Mouse (Mus musculus) olfactory bulb, adult 2 months (tissue): Measurements from ENCODE around the gene Nox4. TPM values are rescaled to one million over a fixed set of nuclear protein-coding genes. Genes with fewer than 3 reads are reported as not detected.
"Not testable (repeated sequence)": the region's sequence is repeated elsewhere in the genome, so short reads cannot be mapped to it uniquely, and the experiment has no call there.

Experiments used
- H3K27ac ChIP-seq: fragments of 200-500 bp; 2 replicates; pipeline ENCODE4 v1.5.1; 2012; ENCODE audit warnings: low read depth, low read length; ENCODE audit not compliant: insufficient read depth
- H3K4me1 ChIP-seq: fragments of 200-500 bp; 2 replicates; pipeline ENCODE4 v1.6.1; 2012; ENCODE audit warnings: low read length; ENCODE audit not compliant: control insufficient read depth, insufficient read depth
- H3K4me3 ChIP-seq: fragments of 200-500 bp; 2 replicates; pipeline ENCODE4 v1.5.1; 2012; ENCODE audit warnings: mild to moderate bottlenecking, low read depth, low read length, moderate library complexity; ENCODE audit not compliant: insufficient read depth
- CTCF ChIP-seq: fragments of 200-500 bp; IDR thresholded peaks from 2 replicates; pipeline ENCODE4 v1.5.1; 2012; ENCODE audit warnings: low read depth, mild to moderate bottlenecking, low read length, moderate library complexity; ENCODE audit not compliant: insufficient read depth
- POLR2A ChIP-seq: fragments of 200-500 bp; IDR thresholded peaks from 2 replicates; pipeline ENCODE4 v1.6.1; 2012; ENCODE audit warnings: mild to moderate bottlenecking, low read depth, low read length, moderate library complexity; ENCODE audit not compliant: insufficient read depth
- WGBS: fragments of 180-500 bp; shearing (Covaris S2); methylation state at CpG from one replicate; pipeline ENCODE4 v1.1.7; 2018; 5-methylcytosine and 5-hydroxymethylcytosine counted together
- polyA plus RNA-seq: library from polyadenylated mRNA; stranded (reverse); fragments of >200 nt; gene quantifications from 2 replicates; pipeline ENCODE4 v1.2.4, GENCODE M21; 2012; ENCODE audit warnings: low replicate concordance; ENCODE audit not compliant: missing spikeins, insufficient read depth, insufficient read length

Gene Nox4
- polyA plus RNA-seq, 1 experiment = not detected

DNA sequence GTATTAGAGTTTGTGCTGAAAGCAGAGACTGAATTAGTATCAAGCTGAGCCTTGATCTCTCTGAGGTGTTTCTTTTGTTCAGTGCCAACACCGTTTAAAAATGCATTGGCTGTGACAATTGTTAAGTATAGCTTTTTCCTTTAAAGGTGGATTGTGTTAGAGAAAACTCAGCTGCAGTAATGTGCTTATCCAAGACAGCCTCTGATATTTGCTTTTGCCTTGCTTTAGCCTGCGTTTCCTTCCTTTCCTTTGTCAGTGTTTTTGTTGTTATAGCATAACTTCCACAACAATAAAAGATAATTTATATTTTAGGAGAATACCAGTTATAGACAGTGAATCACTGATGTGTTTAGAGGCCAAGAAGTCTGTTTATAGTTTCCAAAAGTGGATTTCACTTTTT lies 106.9 kb downstream of the Nox4 start:
- no peaks in the 10 kb centered on the region for H3K4me1 ChIP-seq
- H3K4me3 ChIP-seq = no peak overlapping the region
- WGBS = 38% methylated on average over 2 of the region's 2 CpGs
- no peak overlapping the region for H3K27ac ChIP-seq
- TF ChIP-seq POLR2A = no peak
- TF ChIP-seq CTCF = no peak

DNA sequence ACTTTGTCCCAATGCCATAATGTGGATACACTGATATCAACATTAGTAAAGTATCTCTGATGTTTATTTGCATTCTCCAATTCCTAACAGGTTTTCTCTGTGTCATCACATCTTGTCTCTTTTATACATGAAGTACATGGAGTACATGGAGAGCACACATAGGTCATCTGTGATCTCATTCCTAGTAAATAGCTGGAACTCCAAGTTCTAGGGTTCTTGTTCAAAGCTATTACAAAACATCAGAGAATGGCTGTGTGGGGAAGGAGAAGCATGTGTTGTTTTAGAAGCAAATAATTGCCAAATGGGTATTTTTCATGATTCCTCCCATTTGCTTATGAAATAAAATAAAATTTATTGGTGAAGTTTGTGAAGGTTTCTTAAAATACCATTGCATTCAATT lies 121.9 kb downstream of the Nox4 start:
- Histone ChIP-seq H3K27ac (no peak overlapping the region), H3K4me1 (no peaks in the 10 kb centered on the region), H3K4me3 (no peak overlapping the region)
- TF ChIP-seq CTCF = no peak
- TF ChIP-seq POLR2A = no peak

DNA sequence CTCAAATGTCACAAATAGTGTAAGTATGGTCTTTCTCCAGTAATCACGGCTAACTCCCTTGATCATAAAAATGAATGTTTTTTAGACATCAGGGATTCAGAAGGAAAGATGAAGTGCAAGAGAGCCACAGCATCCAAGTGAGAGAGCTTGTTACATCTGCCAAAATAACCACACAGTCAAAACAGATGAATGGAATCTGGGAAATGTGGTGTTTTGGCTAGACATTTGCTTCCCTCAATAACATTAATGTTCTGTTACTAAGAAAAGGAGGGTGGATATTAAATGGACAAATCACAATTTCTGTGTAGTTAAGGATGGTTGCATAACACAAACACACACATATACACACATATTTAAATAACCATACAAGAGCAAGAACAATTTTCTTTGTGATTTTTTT lies 123.2 kb downstream of the Nox4 start:
- Histone ChIP-seq H3K4me1 (no peaks in the 10 kb centered on the region), H3K27ac (no peak overlapping the region), H3K4me3 (no peak overlapping the region)
- 86% methylated on average over 1 of the region's 1 CpGs for WGBS
- TF ChIP-seq CTCF (no peak), POLR2A (no peak)

DNA sequence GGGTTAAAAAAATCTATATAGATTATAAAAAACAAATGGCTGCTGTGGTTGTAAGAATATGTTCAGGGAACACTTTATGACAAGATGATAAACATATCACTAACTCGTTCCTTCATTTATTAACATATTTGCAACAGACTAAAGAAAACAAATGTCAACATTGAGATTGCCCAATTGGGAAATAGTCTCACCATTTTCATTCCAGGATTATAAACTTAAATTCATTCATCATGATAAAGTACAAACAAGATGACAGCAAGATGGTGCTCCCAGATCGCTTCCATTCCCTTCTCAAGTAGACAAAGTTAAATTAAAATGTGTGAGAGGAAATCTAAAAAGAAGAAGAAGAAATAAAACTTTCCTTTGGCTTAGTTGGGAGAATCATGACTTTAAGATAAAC lies 124.9 kb downstream of the Nox4 start:
- no peak overlapping the region for H3K27ac ChIP-seq
- no peaks in the 10 kb centered on the region for H3K4me1 ChIP-seq
- no peak overlapping the region for H3K4me3 ChIP-seq
- 94% methylated on average over 2 of the region's 2 CpGs for WGBS
- no peak for TF ChIP-seq CTCF

DNA sequence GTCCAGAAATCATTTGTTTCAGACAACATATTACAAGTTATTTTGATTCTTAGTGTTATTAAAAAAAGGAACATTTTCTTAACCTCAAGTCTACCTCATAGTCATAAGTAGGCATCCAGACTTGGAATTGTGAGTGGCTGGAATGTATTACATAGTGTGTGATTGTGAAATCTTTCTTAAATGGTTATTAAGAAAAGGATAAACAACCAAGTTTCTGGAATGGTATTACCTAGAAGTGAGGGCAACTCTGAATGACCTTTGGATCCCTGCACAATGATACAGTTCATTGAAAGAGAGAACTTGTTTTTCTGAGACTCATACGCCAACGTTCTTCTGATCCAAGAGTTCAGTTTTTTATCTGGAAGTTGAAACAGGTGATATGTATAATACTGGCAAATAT lies 125.4 kb downstream of the Nox4 start:
- Histone ChIP-seq H3K27ac (no peak overlapping the region), H3K4me1 (no peaks in the 10 kb centered on the region), H3K4me3 (no peak overlapping the region)
- WGBS = 91% methylated on average over 2 of the region's 2 CpGs
- no peak for TF ChIP-seq CTCF
- no peak for TF ChIP-seq POLR2A

DNA sequence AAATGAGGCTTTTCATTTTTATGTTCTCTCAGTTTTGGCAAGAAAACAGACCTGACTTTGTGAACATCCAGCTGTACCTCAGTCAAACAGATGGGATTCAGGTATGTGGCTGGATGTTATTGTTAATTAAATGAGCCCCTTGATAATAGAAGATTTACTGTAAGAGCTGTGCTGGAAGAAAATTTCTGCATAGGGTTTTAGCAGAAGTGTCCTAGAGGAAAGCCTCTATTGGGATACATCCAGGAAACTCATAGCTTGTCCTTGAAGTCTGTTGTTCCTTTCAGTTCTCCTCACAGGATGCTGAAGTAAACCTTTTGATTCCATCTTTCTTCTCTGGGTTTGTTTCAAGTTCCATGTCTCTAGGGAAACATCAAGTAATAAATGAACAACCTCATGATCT lies 128.4 kb downstream of the Nox4 start:
- Histone ChIP-seq H3K27ac (no peak overlapping the region), H3K4me1 (no peaks in the 10 kb centered on the region), H3K4me3 (no peak overlapping the region)
- TF ChIP-seq POLR2A (no peak), CTCF (no peak)

DNA sequence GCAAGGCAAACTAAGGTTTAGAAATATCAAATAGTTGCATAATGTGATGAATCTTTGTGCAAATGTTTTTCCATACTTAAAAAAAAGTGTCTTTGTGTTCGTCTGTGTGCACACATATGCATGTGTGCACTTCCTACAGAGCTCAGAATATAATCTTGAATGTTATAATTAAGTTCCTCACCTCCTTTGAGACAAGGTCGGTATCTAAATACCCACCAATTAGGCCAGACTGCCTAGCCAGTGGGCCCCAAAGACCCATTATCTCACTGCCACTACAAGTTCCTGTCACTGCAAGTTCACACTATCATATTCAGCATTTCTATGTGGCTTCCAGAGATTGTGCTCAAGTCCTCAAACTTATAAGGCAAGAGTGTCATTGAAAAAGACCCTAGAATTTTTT lies 129.0 kb downstream of the Nox4 start:
- Histone ChIP-seq H3K4me3 (no peak overlapping the region), H3K4me1 (no peaks in the 10 kb centered on the region), H3K27ac (no peak overlapping the region)
- 56% methylated on average over 2 of the region's 2 CpGs for WGBS
- TF ChIP-seq POLR2A (no peak), CTCF (no peak)

DNA sequence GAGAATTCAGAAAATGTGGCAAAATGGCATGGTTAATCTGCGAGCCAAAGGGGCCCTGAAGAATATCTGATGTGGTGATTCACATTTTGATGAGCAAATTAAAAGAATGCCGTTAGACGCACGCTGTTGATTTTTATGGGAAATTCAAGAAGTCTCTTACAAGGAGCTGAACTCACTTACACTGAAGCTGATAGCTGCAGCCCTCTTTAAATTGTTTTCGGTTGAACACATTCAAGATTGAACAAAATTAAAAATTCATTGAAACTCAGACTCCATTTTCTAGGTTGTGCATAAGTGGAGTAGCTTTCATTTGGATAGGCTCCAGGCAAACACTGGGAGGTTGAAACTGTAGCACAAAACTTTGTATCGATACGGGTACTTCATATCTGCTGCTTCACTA lies 151.1 kb downstream of the Nox4 start:
- TF ChIP-seq POLR2A = no peak
- no peak for TF ChIP-seq CTCF
- 93% methylated on average over 7 of the region's 7 CpGs for WGBS
- no peaks in the 10 kb centered on the region for H3K4me1 ChIP-seq
- no peak overlapping the region for H3K27ac ChIP-seq
- H3K4me3 ChIP-seq = no peak overlapping the region

DNA sequence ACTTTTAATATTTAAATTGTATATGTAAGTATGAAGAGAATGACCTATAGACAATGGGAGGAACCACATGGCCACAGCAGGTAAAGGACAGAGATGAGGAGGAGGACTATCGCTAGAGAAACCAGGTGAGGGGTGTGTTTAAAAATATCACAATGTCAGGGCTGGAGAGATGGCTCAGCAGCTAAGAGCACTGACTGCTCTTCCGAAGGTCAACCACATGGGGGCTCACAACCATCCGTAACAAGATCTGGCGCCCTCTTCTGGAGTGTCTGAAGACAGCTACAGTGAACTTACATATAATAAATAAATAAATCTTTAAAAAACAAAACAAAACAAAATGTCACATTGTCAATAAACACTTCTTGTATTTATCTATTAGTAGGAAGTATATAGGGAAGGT lies 165.5 kb downstream of the Nox4 start:
- H3K4me1 ChIP-seq, H3K27ac ChIP-seq, H3K4me3 ChIP-seq: not testable (repeated sequence)
- WGBS = 27% methylated on average over 4 of the region's 4 CpGs

DNA sequence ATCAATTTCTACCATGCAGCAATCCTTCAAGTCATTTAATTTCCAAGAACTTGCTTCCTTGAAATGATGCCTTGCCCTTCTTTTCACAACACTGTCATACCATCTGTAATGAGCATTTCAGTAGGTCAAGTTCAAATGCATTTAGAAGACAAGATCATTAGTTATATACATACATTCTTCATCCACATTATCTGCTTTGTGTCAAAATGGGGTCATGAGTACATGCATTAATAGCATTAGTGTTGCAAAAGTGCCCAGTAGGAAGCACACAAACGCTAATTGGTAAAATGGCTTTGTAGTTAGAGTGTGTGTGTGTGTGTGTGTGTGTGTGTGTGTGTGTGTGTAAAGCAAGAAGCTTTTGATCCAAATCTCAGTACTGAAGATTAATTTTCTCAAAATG lies 167.4 kb downstream of the Nox4 start:
- no peaks in the 10 kb centered on the region for H3K4me1 ChIP-seq

More for the DNA sequence above, 167.4 kb downstream of the Nox4 start:
- TF ChIP-seq CTCF (no peak), POLR2A (no peak)
- Histone ChIP-seq H3K27ac (no peak overlapping the region), H3K4me3 (no peak overlapping the region)
- WGBS = 63% methylated on average over 1 of the region's 1 CpGs

Other genes with a start within 250 kb of the Nox4 start
- not detected in 2 replicates for gene Vmn2r79, start 250.0 kb upstream of the Nox4 start, polyA plus RNA-seq
- gene Tyr, start 247.4 kb downstream of the Nox4 start, polyA plus RNA-seq = not detected in 2 replicates